Mouse (Mus musculus) brain, embryonic 14.5 days (tissue): ENCODE measurements around the gene Nmbr. TPM values are rescaled to one million over a fixed set of nuclear protein-coding genes. Genes with fewer than 3 reads are reported as not detected.

Source experiments
- DNase-seq: peaks from one replicate; pipeline ENCODE4 v3.0.0-alpha.2; 2011; ENCODE audit warnings: low read depth
- CTCF ChIP-seq: fragments of 200-500 bp; IDR thresholded peaks from 2 replicates; pipeline ENCODE4 v1.5.1; 2012; ENCODE audit warnings: inconsistent platforms, mild to moderate bottlenecking, moderate library complexity, borderline replicate concordance; ENCODE audit not compliant: insufficient read depth, insufficient read length; ENCODE audit errors: extremely low read depth
- POLR2A ChIP-seq: fragments of 200-500 bp; IDR thresholded peaks from 2 replicates; pipeline ENCODE4 v1.6.1; 2012; ENCODE audit warnings: mild to moderate bottlenecking, inconsistent platforms, borderline replicate concordance; ENCODE audit not compliant: poor library complexity, insufficient read depth, insufficient read length, severe bottlenecking; ENCODE audit errors: extremely low read depth
- polyA plus RNA-seq: library from polyadenylated mRNA; depleted of rRNA; stranded (reverse); fragments of >200 nt; gene quantifications from 2 replicates; pipeline ENCODE4 v1.2.3, GENCODE M21; 2012; rRNA removed

Nmbr gene
- polyA plus RNA-seq, 1 experiment = 1.1 TPM

DNA sequence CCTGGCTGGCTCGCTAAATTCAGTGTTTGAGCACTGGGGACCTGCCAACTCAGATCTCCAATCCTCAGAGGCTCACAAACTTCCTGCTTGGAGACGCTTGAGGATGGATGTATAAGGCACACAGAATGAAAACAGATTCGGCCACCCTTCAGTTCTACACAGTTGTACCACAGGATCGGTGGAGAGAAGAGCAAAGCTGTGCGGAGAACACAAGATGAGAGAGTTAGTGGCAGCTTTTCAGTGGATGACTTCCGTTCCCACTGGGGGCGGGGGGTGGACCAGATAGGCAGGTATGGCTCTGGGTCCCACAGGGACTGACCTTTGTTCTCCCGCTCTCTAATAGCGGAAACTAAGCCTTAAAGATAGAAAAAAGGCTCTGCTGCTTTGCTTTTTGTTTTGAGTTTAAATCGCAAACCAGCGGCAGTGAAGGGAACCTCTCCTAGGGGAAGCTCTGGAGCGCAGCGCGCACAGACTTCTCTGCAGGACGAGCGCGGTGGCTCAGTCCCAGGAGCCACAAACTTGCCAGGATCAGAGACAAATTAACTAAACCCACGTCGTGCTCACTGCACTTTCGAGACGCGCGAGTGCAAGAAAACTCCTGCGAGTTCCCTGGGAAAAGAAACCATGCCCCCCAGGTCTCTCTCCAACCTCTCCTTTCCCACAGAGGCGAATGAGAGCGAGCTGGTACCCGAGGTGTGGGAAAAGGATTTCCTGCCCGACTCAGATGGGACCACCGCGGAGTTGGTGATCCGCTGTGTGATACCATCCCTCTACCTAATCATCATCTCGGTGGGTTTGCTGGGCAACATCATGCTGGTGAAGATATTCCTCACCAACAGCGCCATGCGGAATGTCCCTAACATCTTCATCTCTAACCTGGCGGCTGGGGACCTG lies 54.5 kb downstream of the Nmbr start:
- TF ChIP-seq POLR2A (no peak), CTCF (no peak)
- DNase-seq = peak; percentile 54

DNA sequence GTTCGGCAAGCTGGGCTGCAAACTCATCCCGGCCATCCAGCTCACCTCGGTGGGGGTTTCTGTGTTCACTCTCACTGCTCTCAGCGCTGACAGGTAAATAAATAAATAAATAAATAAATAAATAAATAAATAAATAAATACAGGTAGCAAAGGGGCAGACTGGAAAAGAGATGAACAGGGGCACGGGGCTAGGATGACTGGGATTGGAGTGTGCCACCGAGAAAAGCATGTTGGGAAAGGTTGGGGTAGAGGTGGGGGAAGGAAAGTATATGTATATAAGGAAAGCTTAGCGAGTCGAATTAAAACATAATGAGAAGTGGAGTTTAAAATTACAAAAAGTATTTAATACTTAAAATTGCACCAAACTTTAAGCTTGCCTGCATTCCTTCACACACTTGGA lies 55.2 kb downstream of the Nmbr start:
- DNase-seq = no peak
- TF ChIP-seq POLR2A (no peak), CTCF (no peak)

DNA sequence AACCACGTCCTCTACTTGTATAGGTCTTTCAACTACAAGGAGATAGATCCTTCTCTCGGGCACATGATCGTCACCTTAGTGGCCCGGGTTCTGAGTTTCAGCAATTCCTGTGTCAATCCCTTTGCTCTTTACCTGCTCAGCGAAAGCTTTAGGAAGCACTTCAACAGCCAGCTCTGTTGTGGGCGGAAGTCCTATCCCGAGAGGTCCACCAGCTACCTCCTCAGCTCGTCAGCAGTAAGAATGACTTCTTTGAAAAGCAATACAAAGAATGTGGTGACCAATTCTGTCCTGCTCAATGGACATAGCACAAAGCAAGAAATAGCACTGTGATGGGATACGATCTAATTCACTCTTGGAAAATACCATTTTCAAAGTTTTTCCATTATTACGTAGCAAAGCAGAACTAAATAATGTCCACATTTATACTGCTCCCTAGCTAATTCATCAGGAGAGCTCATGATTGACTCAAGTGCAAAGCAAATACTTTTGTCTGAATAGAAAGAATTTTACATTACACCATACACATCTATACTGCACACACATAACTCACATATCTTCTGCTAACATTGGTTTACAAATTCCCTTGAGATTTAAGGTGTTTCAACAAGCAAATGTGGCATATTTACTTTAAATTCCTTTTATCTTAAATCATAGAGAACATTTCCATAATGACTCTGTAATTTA lies 65.0 kb downstream of the Nmbr start:
- TF ChIP-seq CTCF (no peak), POLR2A (no peak)
- DNase-seq = no peak

DNA sequence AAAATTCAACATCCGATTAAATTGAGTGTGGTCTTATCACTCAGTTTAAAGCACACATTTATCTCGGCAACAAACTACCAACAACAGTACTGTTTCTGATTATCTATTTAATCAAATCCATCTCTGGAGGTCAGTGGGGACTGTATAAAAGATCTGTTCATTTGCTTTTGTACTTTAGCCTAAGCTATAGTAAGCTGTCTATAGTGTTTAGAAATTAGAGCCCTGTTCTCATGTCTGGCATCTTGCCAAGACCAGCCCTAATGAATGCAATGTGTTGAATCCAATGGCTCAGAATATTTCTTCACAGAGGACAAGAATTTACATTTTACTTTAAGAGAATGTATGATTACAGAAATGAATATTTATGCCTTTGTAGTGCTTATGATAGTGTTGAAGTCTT lies 69.1 kb downstream of the Nmbr start:
- TF ChIP-seq POLR2A (no peak), CTCF (no peak)
- peak; percentile 79 for DNase-seq

DNA sequence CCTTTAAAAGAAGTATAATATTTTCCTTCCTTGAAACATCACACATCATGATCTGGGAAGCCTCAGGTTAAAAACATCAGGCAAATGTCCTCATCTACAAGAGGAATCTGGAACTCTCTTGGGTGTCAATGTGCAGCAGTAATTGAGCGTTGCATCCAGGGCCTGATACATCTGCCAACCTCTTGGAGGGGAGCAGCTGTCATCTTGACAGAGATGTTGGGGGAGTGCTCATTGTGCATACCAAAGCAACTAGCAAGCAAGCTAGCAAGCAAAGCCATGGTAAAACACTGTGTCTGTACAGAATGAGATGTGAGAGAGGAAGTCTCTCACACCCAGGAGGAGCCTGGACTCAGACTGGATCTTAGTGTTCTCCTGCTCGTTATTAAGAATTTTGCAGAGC lies 84.6 kb downstream of the Nmbr start:
- TF ChIP-seq POLR2A (no peak), CTCF (no peak)
- peak; percentile 43 for DNase-seq

DNA sequence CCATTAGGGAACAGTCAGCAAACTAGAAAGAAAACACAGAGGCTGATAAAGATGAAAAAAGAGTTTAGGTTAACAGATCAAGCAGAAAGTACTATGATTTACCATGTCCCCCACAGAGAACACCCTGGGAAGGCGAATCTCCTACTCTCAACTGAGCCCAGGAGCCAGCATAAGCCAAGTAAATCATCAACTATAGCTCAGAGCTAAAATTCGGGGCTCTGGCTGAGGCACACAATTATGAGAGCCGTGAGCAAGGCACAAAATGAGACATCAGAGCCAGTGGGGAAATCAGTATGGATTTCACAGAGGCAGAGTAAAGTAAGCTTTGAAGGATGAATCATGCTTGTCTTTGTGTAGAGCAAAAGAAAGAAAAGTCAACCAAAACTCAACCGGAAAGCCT lies 111.6 kb downstream of the Nmbr start:
- peak; percentile 3 for DNase-seq
- TF ChIP-seq POLR2A (no peak), CTCF (no peak)

Other genes starting within 250 kb of the Nmbr start
- gene Adgrg6, start 159.9 kb upstream of the Nmbr start, polyA plus RNA-seq = 0.71 and 2.5 TPM in 2 replicates
- 127 and 159 TPM in 2 replicates for gene Vta1, start within 50 bp of the Nmbr start, polyA plus RNA-seq
- gene Gje1, start 12.6 kb downstream of the Nmbr start, polyA plus RNA-seq = not detected in 2 replicates